Mouse (Mus musculus) Muller cell, postnatal 12 days (primary cell): ENCODE measurements at regions not wholly inside any gene's neighbourhood (a gene's known extent, or its start where the extent isn't known, plus 50 kb on each side); places are given as distances from the start of the nearest gene placed in this dataset.
"Not testable (repeated sequence)": the region's sequence is repeated elsewhere in the genome, so short reads cannot be mapped to it uniquely, and the experiment has no call there.

Experiments
- DNase-seq: peaks from one replicate; pipeline ENCODE4 v3.0.0-alpha.2; 2015; ENCODE audit errors: inconsistent ontology term

- no peak for DNase-seq
Measured at GRCm38 (mm10) chr10:117477331-117478201, 97.8 kb upstream of the Cpsf6 start.

GRCm38 (mm10) chr10:117475086-117475945 is 95.5 kb upstream of the Cpsf6 start:
- DNase-seq, result no peak

GRCm38 (mm10) chr10:117474351-117475085 is 94.7 kb upstream of the Cpsf6 start:
- no peak for DNase-seq

- no peak for DNase-seq
Measured at GRCm38 (mm10) chr10:117473471-117473870, 93.7 kb upstream of the Cpsf6 start.

- DNase-seq, result no peak
Measured at GRCm38 (mm10) chr10:117472568-117472930, 92.7 kb upstream of the Cpsf6 start.

GRCm38 (mm10) chr10:117471818-117472567 is 92.2 kb upstream of the Cpsf6 start:
- DNase-seq, result no peak

- peak; percentile 84 for DNase-seq
Measured at GRCm38 (mm10) chr10:117471036-117471817, 91.4 kb upstream of the Cpsf6 start.

- DNase-seq, result no peak
Measured at GRCm38 (mm10) chr10:117470481-117470880, 90.7 kb upstream of the Cpsf6 start.

GRCm38 (mm10) chr10:117469573-117470090 is 89.8 kb upstream of the Cpsf6 start:
- DNase-seq, result no peak

GRCm38 (mm10) chr10:117468931-117469572 is 89.2 kb upstream of the Cpsf6 start:
- no peak for DNase-seq

GRCm38 (mm10) chr10:117468381-117468780 is 88.6 kb upstream of the Cpsf6 start:
- DNase-seq, result no peak

- no peak for DNase-seq
Measured at GRCm38 (mm10) chr10:117467161-117467560, 87.3 kb upstream of the Cpsf6 start.

- no peak for DNase-seq
Measured at GRCm38 (mm10) chr10:117466391-117466790, 86.6 kb upstream of the Cpsf6 start.

GRCm38 (mm10) chr10:117465671-117466250 is 85.9 kb upstream of the Cpsf6 start:
- DNase-seq, result no peak

GRCm38 (mm10) chr10:117465058-117465660 is 85.3 kb upstream of the Cpsf6 start:
- no peak for DNase-seq

GRCm38 (mm10) chr10:117464331-117464730 is 84.5 kb upstream of the Cpsf6 start:
- DNase-seq, result not testable (repeated sequence)

- DNase-seq, result no peak
Measured at GRCm38 (mm10) chr10:117463636-117464035, 83.8 kb upstream of the Cpsf6 start.

- DNase-seq, result no peak
Measured at GRCm38 (mm10) chr10:117462921-117463320, 83.1 kb upstream of the Cpsf6 start.
